Mouse (Mus musculus) skeletal muscle tissue, postnatal 0 days (tissue): ENCODE measurements around the gene Mia. TPM values are rescaled to one million over a fixed set of nuclear protein-coding genes. Genes with fewer than 3 reads are reported as not detected.
A peak's percentile ranks its signal among the peaks of the same experiment; 100 is the strongest.

Source experiments
- microRNA counts: library from miRNA; unstranded; fragments of <30 nt; microRNA quantifications from one replicate; lab custom pipeline; 2015
- microRNA-seq, 2 experiments: library from miRNA; unstranded; fragments of <30 nt; microRNA quantifications; one replicate each; pipeline ENCODE4; 2016
- polyA plus RNA-seq: library from polyadenylated mRNA; unstranded; fragments of >200 nt; fragmentation: Nextera tagmentation; extraction: Ambion mirVana; gene quantifications from 2 replicates; pipeline ENCODE4 v1.2.1, GENCODE M21; 2015

The Mia gene
- 0.77 and 3.3 TPM in 2 replicates for polyA plus RNA-seq

GRCm38 (mm10) chr7:27180837-27181695, at the start of gene Mia, which contains the start of gene Gm21983:
Mia (minus strand) TSS chr7:27181157.
Gm21983 (minus strand) TSS chr7:27181086.

GRCm38 (mm10) chr7:27228281-27228821, 47.4 kb upstream of the Mia start, which contains the start of gene Itpkc:
Itpkc (minus strand) TSS chr7:27228661.

GRCm38 (mm10) chr7:27195681-27196611, 15.0 kb upstream of the Mia start, which contains the start of the genes BC024978 and Snrpa:
BC024978 (plus strand) TSS chr7:27195781.
Snrpa (minus strand) TSS chr7:27196271.

GRCm38 (mm10) chr7:27178324-27179216, 2.4 kb downstream of the Mia start, which contains the start of gene Rab4b:
Rab4b (minus strand) TSS chr7:27178896.

GRCm38 (mm10) chr7:27166614-27167474, 14.1 kb downstream of the Mia start, which contains the start of gene Egln2:
Egln2 (minus strand) TSS chr7:27166802.

GRCm38 (mm10) chr7:27153205-27153764, 27.7 kb downstream of the Mia start, which contains the start of gene Cyp2t4:
Cyp2t4 (plus strand) TSS chr7:27153714.

MicroRNA genes within 50 kb of the gene (microRNA counts, 519-probe panel; counts per million panel counts)
- microRNA mmu-miR-1191 (lab: Ali Mortazavi, UCI): 296 counts per million, percentile 58 among the panel's probes with 10 or more counts

Small RNAs within 50 kb of the gene (microRNA-seq; reads per million reads assigned to microRNA genes)
- gene Mir1191: 0.30 to 1.7 reads per million in 2 experiments
- 0.10 to 0.21 reads per million in 2 experiments for gene Mir3101

Other genes starting within 250 kb of the Mia start
- gene Cyp2a22, start 241.8 kb downstream of the Mia start, polyA plus RNA-seq: not detected in 2 replicates
- gene Cyp2a12, start 152.1 kb downstream of the Mia start, polyA plus RNA-seq: not detected in 2 replicates
- 0.08 and 1.1 TPM in 2 replicates for gene Cyp2f2, start 61.2 kb downstream of the Mia start, polyA plus RNA-seq
- gene Cyp2t4, start 27.4 kb downstream of the Mia start, polyA plus RNA-seq: 0.07 TPM in 1 of 2 replicates, not detected in the other
- gene Egln2, start 14.4 kb downstream of the Mia start, polyA plus RNA-seq: 58.2 and 63.0 TPM in 2 replicates
- gene Rab4b, start 2.3 kb downstream of the Mia start, polyA plus RNA-seq: 34.9 and 42.4 TPM in 2 replicates
- not detected in 2 replicates for gene Gm21983, start 71 bp downstream of the Mia start, polyA plus RNA-seq
- 1.6 and 1.7 TPM in 2 replicates for gene BC024978, start 14.6 kb upstream of the Mia start, polyA plus RNA-seq
- gene Snrpa, start 15.1 kb upstream of the Mia start, polyA plus RNA-seq: 54.4 and 60.6 TPM in 2 replicates
- gene Itpkc, start 47.5 kb upstream of the Mia start, polyA plus RNA-seq: 2.1 and 2.9 TPM in 2 replicates
- 6.1 and 8.7 TPM in 2 replicates for gene Coq8b, start 51.9 kb upstream of the Mia start, polyA plus RNA-seq
- 16.8 and 20.3 TPM in 2 replicates for gene Numbl, start 77.3 kb upstream of the Mia start, polyA plus RNA-seq
- gene Ltbp4, start 156.5 kb upstream of the Mia start, polyA plus RNA-seq: 32.9 and 37.2 TPM in 2 replicates
- gene Shkbp1, start 174.9 kb upstream of the Mia start, polyA plus RNA-seq: 5.5 and 9.9 TPM in 2 replicates
- gene Gm20479, start 176.3 kb upstream of the Mia start, polyA plus RNA-seq: 0.38 and 0.88 TPM in 2 replicates